Mouse (Mus musculus) adrenal gland (tissue): Measurements from ENCODE around the gene Lancl2.

ENCODE experiments used
- intact Hi-C: fragments of 180-260 bp; cut with DNase I; formaldehyde crosslinking; loops from one replicate; pipeline ENCODE4 v1.15.1; 2025
- long read RNA-seq, 2 experiments: library from polyadenylated mRNA; unstranded; transcript quantifications; one replicate each; pipeline ENCODE4 v2.0.0; 2020; ENCODE audit warnings: borderline replicate concordance in 1 of 2; ENCODE audit not compliant: insufficient replicate concordance in 1 of 2

The Lancl2 gene
- long read RNA-seq, experiment 1, transcript Lancl2-201 (9 exons, 2,509 nt) = major isoform, 9 of 12 reads
- long read RNA-seq, experiment 1, partial matches to known transcripts = 2 of 12 reads
- long read RNA-seq, experiment 1, other reads (novel, unspliced or antisense) = 1 of 12 reads
- long read RNA-seq, experiment 2, transcript Lancl2-201 (9 exons, 2,509 nt) = major isoform, 8 of 13 reads
- long read RNA-seq, experiment 2, partial matches to known transcripts = 3 of 13 reads
- long read RNA-seq, experiment 2, other reads (novel, unspliced or antisense) = 2 of 13 reads

- intact Hi-C loops = loop anchor here (5.0 kb wide), 1 partner anchor 120 kb away; the partner anchor contains the start of gene Herc6
Measured at GRCm38 (mm10) chr6:57702376-57702742, at the start of gene Lancl2. Gene Lancl2, plus strand, starts transcription at chr6:57702540.

- intact Hi-C loops = no loop called here
Measured at GRCm38 (mm10) chr6:57661295-57661694, 41.0 kb upstream of the Lancl2 start.

GRCm38 (mm10) chr6:57684156-57684555, 18.2 kb upstream of the Lancl2 start:
- intact Hi-C loops = no loop called here

GRCm38 (mm10) chr6:57691467-57692261, 10.7 kb upstream of the Lancl2 start, which contains the start of gene Pyurf:
Gene Pyurf, minus strand, starts transcription at chr6:57692078.
- intact Hi-C loops = no loop called here

- intact Hi-C loops = no loop called here
Measured at GRCm38 (mm10) chr6:57693116-57693515, 9.2 kb upstream of the Lancl2 start.

GRCm38 (mm10) chr6:57701686-57702085, 654 bp upstream of the Lancl2 start:
- intact Hi-C loops = loop anchor here (5.0 kb wide), 1 partner anchor 119 kb away; the partner anchor contains the start of gene Herc6

- intact Hi-C loops = loop anchor here (5.0 kb wide), 1 partner anchor 121 kb away; the partner anchor contains the start of gene Herc6
Measured at GRCm38 (mm10) chr6:57702743-57703499, 581 bp downstream of the Lancl2 start.

- intact Hi-C loops = loop anchor here (5.0 kb wide), 1 partner anchor 121 kb away; the partner anchor contains the start of gene Herc6
Measured at GRCm38 (mm10) chr6:57703703-57704102, 1.4 kb downstream of the Lancl2 start.

- intact Hi-C loops = no loop called here
Measured at GRCm38 (mm10) chr6:57706721-57707120, 4.4 kb downstream of the Lancl2 start.

- intact Hi-C loops = no loop called here
Measured at GRCm38 (mm10) chr6:57711726-57712125, 9.4 kb downstream of the Lancl2 start.

GRCm38 (mm10) chr6:57721347-57721746, 19.0 kb downstream of the Lancl2 start:
- intact Hi-C loops = no loop called here

- intact Hi-C loops = loop anchor here (2.0 to 10.0 kb wide), 2 partner anchors 116 to 472 kb away; partner anchors contain the start of gene Vmn1r27
Measured at GRCm38 (mm10) chr6:57742749-57743148, 40.4 kb downstream of the Lancl2 start.

GRCm38 (mm10) chr6:57743333-57743732, 41.0 kb downstream of the Lancl2 start:
- intact Hi-C loops = loop anchor here (2.0 to 10.0 kb wide), 2 partner anchors 115 to 471 kb away; partner anchors contain the start of gene Vmn1r27

- intact Hi-C loops = loop anchor here (10.0 kb wide), 1 partner anchor 471 kb away; the partner anchor contains the start of gene Vmn1r27
Measured at GRCm38 (mm10) chr6:57744123-57744522, 41.8 kb downstream of the Lancl2 start.

- intact Hi-C loops = loop anchor here (10.0 kb wide), 1 partner anchor 470 kb away; the partner anchor contains the start of gene Vmn1r27
Measured at GRCm38 (mm10) chr6:57744974-57745747, 42.8 kb downstream of the Lancl2 start.

- intact Hi-C loops = loop anchor here (10.0 kb wide), 1 partner anchor 469 kb away; the partner anchor contains the start of gene Vmn1r27
Measured at GRCm38 (mm10) chr6:57745748-57746129, 43.4 kb downstream of the Lancl2 start.

- intact Hi-C loops = no loop called here
Measured at GRCm38 (mm10) chr6:57753962-57754759, 51.8 kb downstream of the Lancl2 start.

GRCm38 (mm10) chr6:57763054-57763453, 60.7 kb downstream of the Lancl2 start:
- intact Hi-C loops = no loop called here
